Mouse (Mus musculus) hindbrain, embryonic 12.5 days (tissue): ENCODE data around the gene Shmt1. TPM values are rescaled to one million over a fixed set of nuclear protein-coding genes. Genes with fewer than 3 reads are reported as not detected.
"Not testable (repeated sequence)": the region's sequence is repeated elsewhere in the genome, so short reads cannot be mapped to it uniquely, and the experiment has no call there.

ENCODE experiments used
- ATAC-seq: fragments of 200-750 bp; cut with Nextera tagmentation; 2 replicates; pipeline ENCODE4 v1.8.0; 2017; ENCODE audit warnings: moderate TSS enrichment; ENCODE audit not compliant: low FRiP score
- H3K27ac ChIP-seq: fragments of 300-500 bp; sonication (generic); 2 replicates; pipeline ENCODE4 v1.5.1; 2016; ENCODE audit warnings: mild to moderate bottlenecking
- H3K27me3 ChIP-seq: fragments of 300-500 bp; sonication (generic); 2 replicates; pipeline ENCODE4 v1.6.1; 2016; ENCODE audit warnings: mild to moderate bottlenecking
- H3K36me3 ChIP-seq: fragments of 300-500 bp; sonication (generic); 2 replicates; pipeline ENCODE4 v1.6.1; 2016; ENCODE audit warnings: mild to moderate bottlenecking
- H3K4me1 ChIP-seq: fragments of 300-500 bp; sonication (generic); 2 replicates; pipeline ENCODE4 v1.6.1; 2016
- H3K4me2 ChIP-seq: fragments of 300-500 bp; sonication (generic); replicated peaks from 2 replicates; pipeline ENCODE4 v1.6.1; 2016; ENCODE audit warnings: mild to moderate bottlenecking
- H3K4me3 ChIP-seq: fragments of 300-500 bp; sonication (generic); 2 replicates; pipeline ENCODE4 v1.5.1; 2016; ENCODE audit warnings: mild to moderate bottlenecking
- H3K9ac ChIP-seq: fragments of 300-500 bp; sonication (generic); 2 replicates; pipeline ENCODE4 v1.6.1; 2016; ENCODE audit warnings: mild to moderate bottlenecking, moderate library complexity
- H3K9me3 ChIP-seq: fragments of 300-500 bp; sonication (generic); replicated peaks from 2 replicates; pipeline ENCODE4 v1.6.1; 2016; ENCODE audit warnings: mild to moderate bottlenecking
- WGBS: fragments of 180-500 bp; shearing (Covaris S2); methylation state at CpG from one replicate; pipeline ENCODE4 v1.1.7; 2016; 5-methylcytosine and 5-hydroxymethylcytosine counted together
- polyA plus RNA-seq: library from polyadenylated mRNA; unstranded; fragments of >200 nt; fragmentation: Nextera tagmentation; extraction: Ambion mirVana; gene quantifications from 2 replicates; pipeline ENCODE4 v1.2.1, GENCODE M21; 2016

Gene Shmt1
- 23.2 and 28.1 TPM in 2 replicates for polyA plus RNA-seq

- 41% methylated on average over 6 of the region's 6 CpGs for WGBS
- Histone ChIP-seq H3K4me3 (peak within 1 kb of the TSS; percentile 43), H3K4me1 (peaks cover 20% of the 10 kb centered on the region), H3K9ac (peak within 1 kb of the TSS; percentile 43; the same call in 1 of the 2 replicates), H3K4me2 (peak within 1 kb of the TSS; percentile 80)
- not testable (repeated sequence) for H3K36me3 ChIP-seq, H3K27ac ChIP-seq, ATAC-seq, H3K9me3 ChIP-seq, H3K27me3 ChIP-seq
Observed at GRCm38 (mm10) chr11:60811618-60812017, at the start of gene Shmt1. Gene Shmt1 (minus strand): TSS chr11:60811718.

- WGBS: 75% methylated on average over 3 of the region's 3 CpGs
- no peak for ATAC-seq
Observed at GRCm38 (mm10) chr11:60856587-60856986, 45.1 kb upstream of the Shmt1 start.

GRCm38 (mm10) chr11:60845415-60845814, 33.9 kb upstream of the Shmt1 start:
- Histone ChIP-seq H3K27ac (no peak overlapping the region), H3K4me2 (no peak overlapping the region), H3K27me3 (no peaks in the 10 kb centered on the region), H3K9ac (no peak overlapping the region), H3K4me1 (no peaks in the 10 kb centered on the region), H3K4me3 (no peak overlapping the region), H3K9me3 (no peaks in the 10 kb centered on the region), H3K36me3 (peaks cover 36% of the 10 kb centered on the region)
- no peak for ATAC-seq
- 92% methylated on average over 5 of the region's 5 CpGs for WGBS

More at GRCm38 (mm10) chr11:60856587-60856986, 45.1 kb upstream of the Shmt1 start:
- H3K9ac ChIP-seq: no peak overlapping the region
- no peaks in the 10 kb centered on the region for H3K27me3 ChIP-seq
- no peaks in the 10 kb centered on the region for H3K9me3 ChIP-seq
- no peak overlapping the region for H3K27ac ChIP-seq
- no peak overlapping the region for H3K4me2 ChIP-seq
- no peaks in the 10 kb centered on the region for H3K4me1 ChIP-seq
- H3K36me3 ChIP-seq: peaks cover 72% of the 10 kb centered on the region
- no peak overlapping the region for H3K4me3 ChIP-seq

GRCm38 (mm10) chr11:60843412-60843811, 31.9 kb upstream of the Shmt1 start:
- no peaks in the 10 kb centered on the region for H3K9me3 ChIP-seq
- H3K9ac ChIP-seq: no peak overlapping the region
- no peak overlapping the region for H3K27ac ChIP-seq
- H3K27me3 ChIP-seq: no peaks in the 10 kb centered on the region
- ATAC-seq: no peak
- no peak overlapping the region for H3K4me2 ChIP-seq
- 86% methylated on average over 5 of the region's 5 CpGs for WGBS
- H3K4me3 ChIP-seq: no peak overlapping the region
- H3K36me3 ChIP-seq: peaks cover 26% of the 10 kb centered on the region
- no peaks in the 10 kb centered on the region for H3K4me1 ChIP-seq

- no peak overlapping the region for H3K27ac ChIP-seq
- ATAC-seq: no peak
- no peaks in the 10 kb centered on the region for H3K9me3 ChIP-seq
- H3K27me3 ChIP-seq: no peaks in the 10 kb centered on the region
- 81% methylated on average over 12 of the region's 12 CpGs for WGBS
- no peak overlapping the region for H3K4me2 ChIP-seq
- no peaks in the 10 kb centered on the region for H3K4me1 ChIP-seq
- H3K4me3 ChIP-seq: no peak overlapping the region
- H3K9ac ChIP-seq: no peak overlapping the region
- peaks cover 17% of the 10 kb centered on the region; the same call in 1 of the 2 replicates for H3K36me3 ChIP-seq
Observed at GRCm38 (mm10) chr11:60841467-60842200, 30.1 kb upstream of the Shmt1 start.

GRCm38 (mm10) chr11:60837644-60838406, 26.3 kb upstream of the Shmt1 start:
- ATAC-seq: no peak
- H3K9ac ChIP-seq: no peak overlapping the region
- H3K9me3 ChIP-seq: no peaks in the 10 kb centered on the region
- H3K4me2 ChIP-seq: no peak overlapping the region
- no peaks in the 10 kb centered on the region for H3K27me3 ChIP-seq
- no peaks in the 10 kb centered on the region for H3K36me3 ChIP-seq
- no peak overlapping the region for H3K27ac ChIP-seq
- WGBS: 93% methylated on average over 10 of the region's 10 CpGs
- no peaks in the 10 kb centered on the region for H3K4me1 ChIP-seq
- H3K4me3 ChIP-seq: no peak overlapping the region

GRCm38 (mm10) chr11:60836897-60837296, 25.4 kb upstream of the Shmt1 start:
- 94% methylated on average over 6 of the region's 6 CpGs for whole genome bisulfite sequencing
- H3K27me3 ChIP-seq: no peaks in the 10 kb centered on the region
- H3K4me2 ChIP-seq: no peak overlapping the region
- no peak overlapping the region for H3K9ac ChIP-seq
- no peaks in the 10 kb centered on the region for H3K36me3 ChIP-seq
- H3K27ac ChIP-seq: no peak overlapping the region
- no peaks in the 10 kb centered on the region for H3K4me1 ChIP-seq
- H3K9me3 ChIP-seq: no peaks in the 10 kb centered on the region
- no peak for ATAC-seq
- H3K4me3 ChIP-seq: no peak overlapping the region

- peak within 1 kb of the TSS; percentile 66 for H3K27ac ChIP-seq
- peaks cover 7% of the 10 kb centered on the region for H3K4me1 ChIP-seq
- peak within 1 kb of the TSS; percentile 66 for H3K4me3 ChIP-seq
- peak within 1 kb of the TSS; percentile 86 for H3K4me2 ChIP-seq
- ATAC-seq: peak; percentile 93
- H3K27me3 ChIP-seq: peaks cover 4% of the 10 kb centered on the region; the same call in 1 of the 2 replicates
- H3K36me3 ChIP-seq: no peaks in the 10 kb centered on the region
- WGBS: under 1% methylated on average over 34 of the region's 34 CpGs
- no peaks in the 10 kb centered on the region for H3K9me3 ChIP-seq
- H3K9ac ChIP-seq: peak within 1 kb of the TSS; percentile 77
Observed at GRCm38 (mm10) chr11:60830433-60831052, 19.0 kb upstream of the Shmt1 start, which contains the start of gene Dhrs7b. Gene Dhrs7b (plus strand): TSS chr11:60830631.

- H3K9me3 ChIP-seq: no peaks in the 10 kb centered on the region
Observed at GRCm38 (mm10) chr11:60828903-60829302, 17.4 kb upstream of the Shmt1 start.

GRCm38 (mm10) chr11:60827241-60827945, 15.9 kb upstream of the Shmt1 start:
- H3K9ac ChIP-seq: no peak overlapping the region
- peaks cover 7% of the 10 kb centered on the region for H3K4me1 ChIP-seq
- 59% methylated on average over 4 of the region's 4 CpGs for WGBS
- no peaks in the 10 kb centered on the region for H3K9me3 ChIP-seq
- ATAC-seq: no peak
- H3K4me3 ChIP-seq: no peak overlapping the region
- H3K4me2 ChIP-seq: no peak overlapping the region
- no peaks in the 10 kb centered on the region for H3K36me3 ChIP-seq
- no peak overlapping the region for H3K27ac ChIP-seq
- peaks cover 4% of the 10 kb centered on the region; the same call in 1 of the 2 replicates for H3K27me3 ChIP-seq

More at GRCm38 (mm10) chr11:60828903-60829302, 17.4 kb upstream of the Shmt1 start:
- 42% methylated on average over 2 of the region's 2 CpGs for WGBS
- H3K27me3 ChIP-seq: peaks cover 4% of the 10 kb centered on the region; the same call in 1 of the 2 replicates
- ATAC-seq: no peak
- H3K4me1 ChIP-seq: peaks cover 7% of the 10 kb centered on the region
- no peak overlapping the region for H3K27ac ChIP-seq
- no peak overlapping the region for H3K4me3 ChIP-seq
- H3K9ac ChIP-seq: no peak overlapping the region
- no peaks in the 10 kb centered on the region for H3K36me3 ChIP-seq
- no peak overlapping the region for H3K4me2 ChIP-seq

- 52% methylated on average over 1 of the region's 1 CpGs for WGBS
Observed at GRCm38 (mm10) chr11:60826700-60827099, 15.2 kb upstream of the Shmt1 start.

More at GRCm38 (mm10) chr11:60826700-60827099, 15.2 kb upstream of the Shmt1 start:
- no peak overlapping the region for H3K4me2 ChIP-seq
- H3K9ac ChIP-seq: no peak overlapping the region
- no peak for ATAC-seq
- no peaks in the 10 kb centered on the region for H3K9me3 ChIP-seq
- peaks cover 4% of the 10 kb centered on the region; the same call in 1 of the 2 replicates for H3K27me3 ChIP-seq
- no peaks in the 10 kb centered on the region for H3K36me3 ChIP-seq
- H3K27ac ChIP-seq: no peak overlapping the region
- H3K4me3 ChIP-seq: no peak overlapping the region
- peaks cover 7% of the 10 kb centered on the region for H3K4me1 ChIP-seq
